ENCODE assay signal across 8 mouse cellular contexts in the genomic region with DNA sequence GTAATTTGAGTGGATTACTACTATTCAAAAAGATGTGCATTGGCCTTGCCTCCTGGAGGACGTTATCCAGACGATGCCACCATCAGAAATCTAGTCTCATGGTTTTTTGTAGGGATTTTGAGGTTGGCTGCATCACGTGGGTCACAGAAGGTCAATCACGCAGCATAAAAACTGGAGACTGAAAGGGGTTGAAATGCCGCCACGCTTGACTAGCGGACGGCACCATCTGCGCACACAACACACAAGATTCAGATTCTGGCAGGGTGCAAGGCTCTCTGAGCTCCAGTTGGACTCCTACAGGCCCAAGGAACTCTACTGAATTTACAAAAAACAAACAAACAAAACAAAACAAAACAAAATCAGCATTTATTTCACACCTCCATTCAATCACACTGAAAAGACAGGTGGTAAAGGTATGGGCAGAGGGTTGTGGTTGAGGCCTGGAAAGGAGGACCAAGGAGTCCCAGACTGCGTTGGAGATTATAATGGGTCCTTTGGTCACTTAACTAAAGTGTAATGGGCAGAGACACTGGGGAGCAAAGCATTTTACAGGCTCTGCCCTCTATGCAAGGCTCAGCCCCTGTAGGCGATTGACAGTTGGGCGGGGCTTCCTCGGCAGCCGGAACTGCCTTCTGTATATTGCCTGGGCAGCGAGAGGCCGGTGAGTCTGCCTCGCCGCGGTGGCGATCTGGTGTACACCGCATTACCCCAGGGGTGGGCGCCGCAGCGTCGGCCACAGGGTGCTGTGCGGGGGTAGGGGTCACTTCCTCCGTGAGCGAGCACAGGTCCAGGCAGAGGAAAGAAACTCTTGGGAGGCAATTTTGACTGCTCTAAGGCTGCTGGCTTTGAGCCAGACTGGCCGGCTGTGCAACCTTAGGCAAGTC. TPM values are rescaled to one million over a fixed set of nuclear protein-coding genes. Genes with fewer than 3 reads are reported as not detected.
A peak's percentile ranks its signal among the peaks of the same experiment; 100 is the strongest.
DNase-seq lines count a peak whose midpoint lies in the region; ATAC-seq and TF ChIP-seq lines count a peak whose summit lies in the region.

No protein-coding gene starts in this region.

- H3K9me3 ChIP-seq in heart, postnatal 0 days (replicated peaks; ENCODE audit: control insufficient read depth, low read length): no peaks in the 10 kb centered on the region
- no peaks in the 10 kb centered on the region for H3K9me3 ChIP-seq in liver, embryonic 16.5 days (replicated peaks; ENCODE audit: control insufficient read depth, low read length)
- no peaks in the 10 kb centered on the region for H3K9me3 ChIP-seq in neural tube, embryonic 12.5 days

- H3K36me3 ChIP-seq in heart, postnatal 0 days (replicated peaks; ENCODE audit: control insufficient read depth, insufficient read depth, low read length): peaks cover 10% of the 10 kb centered on the region
- peaks cover 2% of the 10 kb centered on the region; the same call in 1 of the 2 replicates for H3K36me3 ChIP-seq in liver, embryonic 16.5 days (ENCODE audit: control insufficient read depth, insufficient read depth)
- H3K36me3 ChIP-seq in neural tube, embryonic 12.5 days: peaks cover 18% of the 10 kb centered on the region

- DNase-seq in heart, postnatal 0 days (ENCODE audit: low spot score): peak; percentile 48
- peak; percentile 88 for DNase-seq in kidney, postnatal 14 days
- peak; percentile 64 for DNase-seq in testis, postnatal 14 days (ENCODE audit: low spot score)

- peak overlapping the region; percentile 86 for H3K27ac ChIP-seq in brown adipose tissue, adult 24 weeks (replicated peaks; ENCODE audit: low read depth, low read length)
- H3K27ac ChIP-seq in heart, postnatal 0 days (ENCODE audit: low read depth): no peak overlapping the region
- H3K27ac ChIP-seq in liver, embryonic 16.5 days (ENCODE audit: low read length): peak overlapping the region; percentile 43; the same call in 1 of the 2 replicates
- H3K27ac ChIP-seq in neural tube, embryonic 12.5 days: 0 out of 2 replicates have a peak overlapping the region, but pooled peaks have one; percentile 37

- H3K9ac ChIP-seq in heart, postnatal 0 days (replicated peaks; ENCODE audit: low read depth, low read length): peak overlapping the region; percentile 49; the same call in 1 of the 2 replicates
- H3K9ac ChIP-seq in liver, embryonic 16.5 days (ENCODE audit: low read depth, low read length): peak overlapping the region; percentile 74
- peak overlapping the region; percentile 64 for H3K9ac ChIP-seq in neural tube, embryonic 12.5 days

- WGBS in heart, postnatal 0 days: 26% methylated on average over 29 of the region's 29 CpGs
- WGBS in liver, embryonic 16.5 days (ENCODE audit: insufficient replicate concordance): 26% methylated on average over 29 of the region's 29 CpGs
- WGBS in neural tube, embryonic 12.5 days: 21% methylated on average over 29 of the region's 29 CpGs

- no peak for TF ChIP-seq CTCF in heart, postnatal 0 days (IDR thresholded peaks at IDR 0.05; ENCODE audit: low read depth)

- H3K4me1 ChIP-seq in brown adipose tissue, adult 24 weeks (ENCODE audit: control insufficient read depth, insufficient read depth, insufficient read length, low read length): peaks cover 14% of the 10 kb centered on the region
- peaks cover 22% of the 10 kb centered on the region for H3K4me1 ChIP-seq in heart, postnatal 0 days (ENCODE audit: control insufficient read depth, insufficient read depth)
- peaks cover 29% of the 10 kb centered on the region for H3K4me1 ChIP-seq in liver, embryonic 16.5 days (ENCODE audit: control insufficient read depth, low read depth, low read length)
- H3K4me1 ChIP-seq in neural tube, embryonic 12.5 days: peaks cover 32% of the 10 kb centered on the region

- H3K4me3 ChIP-seq in brown adipose tissue, adult 24 weeks (ENCODE audit: insufficient read depth, low read depth, low read length): peak overlapping the region; percentile 92
- H3K4me3 ChIP-seq in heart, postnatal 0 days (ENCODE audit: low read depth, low read length): peak overlapping the region; percentile 47
- H3K4me3 ChIP-seq in liver, embryonic 16.5 days (ENCODE audit: low read depth, low read length): peak overlapping the region; percentile 67
- peak overlapping the region; percentile 52 for H3K4me3 ChIP-seq in neural tube, embryonic 12.5 days

- no peak for TF ChIP-seq EP300 in heart, postnatal 0 days (IDR thresholded peaks at IDR 0.05; ENCODE audit: low read depth)

- ATAC-seq in CD4-positive, CD25-positive, alpha-beta regulatory T cell, adult 4 months: peak; percentile 17
- peak; percentile 84 for ATAC-seq in erythroid progenitor cell, adult 5-6 weeks (replicated peaks; ENCODE audit: low FRiP score, poor library complexity, severe bottlenecking)
- peak; percentile 42 for ATAC-seq in heart, postnatal 0 days (ENCODE audit: insufficient read depth, low read depth)
- peak; percentile 73 for ATAC-seq in liver, embryonic 16.5 days (ENCODE audit: low read depth)
- ATAC-seq in neural tube, embryonic 12.5 days (ENCODE audit: low FRiP score, low read depth): no peak

- peak overlapping the region; percentile 73 for H3K4me2 ChIP-seq in heart, postnatal 0 days (ENCODE audit: low read depth, low read length)
- peak overlapping the region; percentile 75 for H3K4me2 ChIP-seq in liver, embryonic 16.5 days (ENCODE audit: low read depth, low read length)
- H3K4me2 ChIP-seq in neural tube, embryonic 12.5 days (replicated peaks): peak overlapping the region; percentile 75

- H3K27me3 ChIP-seq in heart, postnatal 0 days (ENCODE audit: control insufficient read depth, insufficient read depth, low read length): no peaks in the 10 kb centered on the region
- no peaks in the 10 kb centered on the region for H3K27me3 ChIP-seq in liver, embryonic 16.5 days (ENCODE audit: control insufficient read depth, insufficient read depth, low read depth, low read length)
- H3K27me3 ChIP-seq in neural tube, embryonic 12.5 days (replicated peaks): no peaks in the 10 kb centered on the region

RNA-seq across cellular contexts. Expression of gene Gng3, which starts 1.2 kb away (rescaled TPM):
- 1 to 10 TPM in 1 of 2 experiments, under 1 TPM in 1; 0.91 to 1.4 TPM for polyA plus RNA-seq in CD4-positive, CD25-positive, alpha-beta regulatory T cell, adult 4 months (2017; shearing (Covaris generic))
- polyA plus RNA-seq in brown adipose tissue, adult 24 weeks (2012; ENCODE audit: insufficient read depth, insufficient read length, missing spikeins): not detected in 2 replicates
- total RNA-seq in erythroid progenitor cell, adult 5-6 weeks (2015; ENCODE audit: low replicate concordance): not detected in 2 replicates
- total RNA-seq in erythroid progenitor cell, adult 5-6 weeks (2017; ENCODE audit: low replicate concordance): not detected in 2 replicates
- total RNA-seq in heart, postnatal 0 days (2014; rRNA removed; ENCODE audit: low replicate concordance): not detected in 2 replicates
- polyA plus RNA-seq in heart, postnatal 0 days (2015; fragmentation: Nextera tagmentation; extraction: Ambion mirVana): 0.29 and 0.48 TPM in 2 replicates
- 0.22 and 0.51 TPM in 2 replicates for polyA plus RNA-seq in liver, embryonic 16.5 days (2015; fragmentation: Nextera tagmentation; extraction: Ambion mirVana)
- 203 and 211 TPM in 2 replicates for polyA plus RNA-seq in neural tube, embryonic 12.5 days (2016; fragmentation: Nextera tagmentation; extraction: Ambion mirVana)

RNA-seq across cellular contexts. Expression of gene Bscl2, which starts 2.9 kb away (rescaled TPM):
- 10 to 100 TPM; 86.8 to 98.9 TPM for polyA plus RNA-seq in CD4-positive, CD25-positive, alpha-beta regulatory T cell, adult 4 months (2017; shearing (Covaris generic))
- 212 and 233 TPM in 2 replicates for polyA plus RNA-seq in brown adipose tissue, adult 24 weeks (2012; ENCODE audit: insufficient read depth, insufficient read length, missing spikeins)
- 33.9 and 36.0 TPM in 2 replicates for total RNA-seq in erythroid progenitor cell, adult 5-6 weeks (2015; ENCODE audit: low replicate concordance)
- 20.2 and 27.1 TPM in 2 replicates for total RNA-seq in erythroid progenitor cell, adult 5-6 weeks (2017; ENCODE audit: low replicate concordance)
- total RNA-seq in heart, postnatal 0 days (2014; rRNA removed; ENCODE audit: low replicate concordance): 34.7 and 54.2 TPM in 2 replicates
- polyA plus RNA-seq in heart, postnatal 0 days (2015; fragmentation: Nextera tagmentation; extraction: Ambion mirVana): 32.1 and 33.3 TPM in 2 replicates
- 27.1 and 29.3 TPM in 2 replicates for polyA plus RNA-seq in liver, embryonic 16.5 days (2015; fragmentation: Nextera tagmentation; extraction: Ambion mirVana)
- 66.1 and 68.5 TPM in 2 replicates for polyA plus RNA-seq in neural tube, embryonic 12.5 days (2016; fragmentation: Nextera tagmentation; extraction: Ambion mirVana)

RNA-seq across cellular contexts. Expression of gene Lrrn4cl, which starts 10.4 kb away (rescaled TPM):
- polyA plus RNA-seq in CD4-positive, CD25-positive, alpha-beta regulatory T cell, adult 4 months (2017; shearing (Covaris generic)): not detected
- polyA plus RNA-seq in brown adipose tissue, adult 24 weeks (2012; ENCODE audit: insufficient read depth, insufficient read length, missing spikeins): 3.3 and 10.5 TPM in 2 replicates
- total RNA-seq in erythroid progenitor cell, adult 5-6 weeks (2015; ENCODE audit: low replicate concordance): 1.7 TPM in 1 of 2 replicates, not detected in the other
- 0.39 TPM in 1 of 2 replicates, not detected in the other for total RNA-seq in erythroid progenitor cell, adult 5-6 weeks (2017; ENCODE audit: low replicate concordance)
- 5.8 and 8.4 TPM in 2 replicates for total RNA-seq in heart, postnatal 0 days (2014; rRNA removed; ENCODE audit: low replicate concordance)
- 1.5 and 1.8 TPM in 2 replicates for polyA plus RNA-seq in heart, postnatal 0 days (2015; fragmentation: Nextera tagmentation; extraction: Ambion mirVana)
- 0.06 and 0.35 TPM in 2 replicates for polyA plus RNA-seq in liver, embryonic 16.5 days (2015; fragmentation: Nextera tagmentation; extraction: Ambion mirVana)
- 0.47 and 0.56 TPM in 2 replicates for polyA plus RNA-seq in neural tube, embryonic 12.5 days (2016; fragmentation: Nextera tagmentation; extraction: Ambion mirVana)

RNA-seq across cellular contexts. Expression of gene AC129217.1, which starts 10.6 kb away (rescaled TPM):
- not detected for polyA plus RNA-seq in CD4-positive, CD25-positive, alpha-beta regulatory T cell, adult 4 months (2017; shearing (Covaris generic))
- 17.2 and 39.8 TPM in 2 replicates for polyA plus RNA-seq in brown adipose tissue, adult 24 weeks (2012; ENCODE audit: insufficient read depth, insufficient read length, missing spikeins)
- not detected in 2 replicates for total RNA-seq in erythroid progenitor cell, adult 5-6 weeks (2015; ENCODE audit: low replicate concordance)
- total RNA-seq in erythroid progenitor cell, adult 5-6 weeks (2017; ENCODE audit: low replicate concordance): 9.5 and 15.5 TPM in 2 replicates
- total RNA-seq in heart, postnatal 0 days (2014; rRNA removed; ENCODE audit: low replicate concordance): 7.0 TPM in 1 of 2 replicates, not detected in the other
- polyA plus RNA-seq in heart, postnatal 0 days (2015; fragmentation: Nextera tagmentation; extraction: Ambion mirVana): not detected in 2 replicates
- polyA plus RNA-seq in liver, embryonic 16.5 days (2015; fragmentation: Nextera tagmentation; extraction: Ambion mirVana): not detected in 2 replicates
- 0.45 TPM in 1 of 2 replicates, not detected in the other for polyA plus RNA-seq in neural tube, embryonic 12.5 days (2016; fragmentation: Nextera tagmentation; extraction: Ambion mirVana)

RNA-seq across cellular contexts. Expression of gene Hnrnpul2, which starts 20.3 kb away (rescaled TPM):
- 1 to 10 TPM; 4.2 to 6.9 TPM for polyA plus RNA-seq in CD4-positive, CD25-positive, alpha-beta regulatory T cell, adult 4 months (2017; shearing (Covaris generic))
- polyA plus RNA-seq in brown adipose tissue, adult 24 weeks (2012; ENCODE audit: insufficient read depth, insufficient read length, missing spikeins): 31.0 and 31.1 TPM in 2 replicates
- total RNA-seq in erythroid progenitor cell, adult 5-6 weeks (2015; ENCODE audit: low replicate concordance): 54.9 and 64.2 TPM in 2 replicates
- total RNA-seq in erythroid progenitor cell, adult 5-6 weeks (2017; ENCODE audit: low replicate concordance): 154 and 160 TPM in 2 replicates
- total RNA-seq in heart, postnatal 0 days (2014; rRNA removed; ENCODE audit: low replicate concordance): 7.1 and 12.6 TPM in 2 replicates
- polyA plus RNA-seq in heart, postnatal 0 days (2015; fragmentation: Nextera tagmentation; extraction: Ambion mirVana): 2.5 and 2.6 TPM in 2 replicates
- 1.8 and 2.1 TPM in 2 replicates for polyA plus RNA-seq in liver, embryonic 16.5 days (2015; fragmentation: Nextera tagmentation; extraction: Ambion mirVana)
- polyA plus RNA-seq in neural tube, embryonic 12.5 days (2016; fragmentation: Nextera tagmentation; extraction: Ambion mirVana): 5.7 and 7.5 TPM in 2 replicates

Comparison
In these comparisons a context has a peak if more than half of its experiments do, and no peak if none do; other contexts are left out.
1. RNA of gene Gng3, which starts 1.2 kb away (polyA plus RNA-seq): 203 to 211 TPM in neural tube, embryonic 12.5 days; 0.91 to 1.4 TPM in CD4-positive, CD25-positive, alpha-beta regulatory T cell, adult 4 months, 0.22 to 0.51 TPM in liver, embryonic 16.5 days, 0.29 to 0.48 TPM in heart, postnatal 0 days and not detected in brown adipose tissue, adult 24 weeks; every median in the first group is over 10 times any median in the second.
2. Peak in every context shown above with its lines, with median percentiles within 50 percentile points of each other: H3K4me3 ChIP-seq, DNase-seq, H3K4me2 ChIP-seq and H3K9ac ChIP-seq.